Mouse (Mus musculus) adrenal gland, postnatal 4 days (tissue): ENCODE results near the gene Elmo1. TPM values are rescaled to one million over a fixed set of nuclear protein-coding genes. Genes with fewer than 3 reads are reported as not detected.

Experiments used
- DNase-seq, 2 experiments: peaks; one replicate each; pipeline ENCODE4 v3.0.0; 2021 to 2022; ENCODE audit warnings: low spot score in 2 of 2, mixed read lengths in 2 of 2
- total RNA-seq, 2 experiments: library from RNA; stranded (reverse); gene quantifications; 2 replicates each; pipeline ENCODE4 v1.2.3; 2021

The Elmo1 gene
- total RNA-seq, 2 experiments from 2014 or later, result 26.2 to 28.2 TPM

DNA sequence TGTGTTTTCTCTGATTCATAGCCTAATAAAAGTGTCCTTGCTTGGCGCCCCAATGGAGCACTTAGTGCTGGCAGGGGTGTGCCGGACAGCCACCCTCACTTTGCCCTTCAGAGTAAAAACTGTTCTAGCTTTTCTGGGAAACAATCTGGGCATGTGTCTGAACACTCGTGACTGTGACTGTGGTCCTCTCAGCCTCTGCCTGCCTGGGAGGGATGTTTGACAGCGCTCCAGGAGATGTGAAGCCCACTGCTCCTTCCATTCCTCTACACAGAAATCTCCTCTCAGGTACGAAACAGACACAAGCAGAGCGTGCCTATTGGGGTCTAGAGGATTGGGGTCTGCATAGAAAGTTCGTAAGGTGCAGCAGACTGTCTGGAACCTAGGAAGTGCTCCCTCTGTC, 28.5 kb downstream of the Elmo1 start:
- DNase-seq, result no peak

GRCm38 (mm10) chr13:20120723-20121122, 30.3 kb downstream of the Elmo1 start:
- no peak for DNase-seq

- no peak for DNase-seq
These were observed 31.1 kb downstream of the Elmo1 start for GRCm38 (mm10) chr13:20121385-20122043.

- no peak for DNase-seq
These were observed 33.6 kb downstream of the Elmo1 start for GRCm38 (mm10) chr13:20123975-20124374.

- no peak for DNase-seq
These were observed 34.6 kb downstream of the Elmo1 start for GRCm38 (mm10) chr13:20124965-20125364.

DNA sequence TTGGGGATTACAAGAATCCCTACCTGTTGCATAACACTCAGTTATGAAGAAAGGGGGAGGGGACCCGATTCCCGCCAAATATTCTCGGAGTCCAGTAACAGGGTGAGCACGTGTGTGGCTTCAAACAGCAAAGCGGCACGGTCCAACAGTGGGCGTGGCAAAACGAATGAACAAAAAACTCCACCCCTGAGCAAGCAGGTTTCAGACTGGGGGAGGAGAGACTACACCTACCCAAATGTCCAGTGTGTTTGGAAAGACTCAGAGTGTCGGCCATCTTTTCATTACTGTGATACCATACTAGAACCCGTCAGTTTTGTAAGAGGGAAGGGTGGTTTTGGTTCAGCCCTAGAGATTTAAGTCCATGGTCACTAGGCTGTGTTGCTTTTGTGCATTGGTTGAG, 35.4 kb downstream of the Elmo1 start:
- DNase-seq, result no peak

- no peak for DNase-seq
These were observed 37.2 kb downstream of the Elmo1 start for GRCm38 (mm10) chr13:20127553-20127952.

- DNase-seq, result no peak
These were observed 37.7 kb downstream of the Elmo1 start for GRCm38 (mm10) chr13:20128097-20128496.

DNA sequence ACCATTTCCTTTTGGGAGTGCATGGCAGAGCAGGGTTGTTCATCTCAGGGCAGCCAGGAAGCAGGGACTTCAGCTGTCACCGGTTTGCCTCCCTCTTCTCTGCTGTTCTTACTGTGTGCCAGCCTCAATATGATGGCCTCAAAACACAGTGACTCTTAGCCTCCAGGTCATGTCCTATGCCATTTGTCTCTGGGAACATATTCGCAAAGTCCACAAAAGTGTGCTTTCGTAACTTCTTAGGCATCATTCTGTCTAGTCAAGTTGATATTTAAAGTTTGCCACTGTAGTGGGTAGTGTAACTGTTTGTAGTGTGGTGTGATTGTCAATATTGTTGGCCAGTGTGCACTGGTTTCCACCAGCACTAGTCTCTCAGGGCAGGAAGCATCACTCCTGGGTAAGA, 40.3 kb downstream of the Elmo1 start:
- no peak for DNase-seq

DNA sequence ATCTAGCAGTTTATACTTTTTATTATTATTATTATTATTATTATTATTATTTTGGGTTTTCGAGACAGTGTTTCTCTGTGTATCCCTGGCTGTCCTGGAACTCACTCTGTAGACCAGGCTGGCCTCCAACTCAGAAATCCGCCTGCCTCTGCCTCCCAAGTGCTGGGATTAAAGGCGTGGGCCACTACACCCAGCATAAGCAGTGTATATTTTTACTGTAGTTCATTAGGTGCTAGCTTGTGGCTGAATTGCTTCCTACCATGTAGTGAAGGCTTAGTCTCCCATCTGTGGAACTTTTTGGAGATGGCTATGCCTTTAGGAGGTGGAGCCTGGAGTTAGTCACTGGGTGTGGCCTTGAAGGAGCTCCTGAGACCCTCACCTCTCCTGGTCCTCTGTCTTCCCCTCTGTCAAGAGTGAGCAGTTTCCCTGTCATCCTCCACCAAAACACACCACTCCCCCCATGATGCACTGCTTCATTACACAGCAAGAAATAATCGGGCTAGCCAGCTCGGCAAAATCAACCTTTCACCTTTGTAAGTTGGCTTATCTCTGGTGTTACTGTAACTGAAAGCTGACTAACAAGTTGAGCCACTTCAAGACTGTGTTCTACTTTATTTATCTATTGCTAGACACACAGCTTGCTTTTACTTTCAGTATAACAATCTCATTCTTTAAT, 41.1 kb downstream of the Elmo1 start:
- no peak for DNase-seq

- no peak for DNase-seq
These were observed 41.6 kb downstream of the Elmo1 start for GRCm38 (mm10) chr13:20131998-20132371.

- DNase-seq, result no peak
These were observed 43.4 kb downstream of the Elmo1 start for GRCm38 (mm10) chr13:20133602-20134394.

GRCm38 (mm10) chr13:20134395-20135225, 44.2 kb downstream of the Elmo1 start:
- no peak for DNase-seq

- no peak for DNase-seq
These were observed 46.4 kb downstream of the Elmo1 start for GRCm38 (mm10) chr13:20136753-20137152.

GRCm38 (mm10) chr13:20138466-20138865, 48.1 kb downstream of the Elmo1 start:
- DNase-seq, result no peak

DNA sequence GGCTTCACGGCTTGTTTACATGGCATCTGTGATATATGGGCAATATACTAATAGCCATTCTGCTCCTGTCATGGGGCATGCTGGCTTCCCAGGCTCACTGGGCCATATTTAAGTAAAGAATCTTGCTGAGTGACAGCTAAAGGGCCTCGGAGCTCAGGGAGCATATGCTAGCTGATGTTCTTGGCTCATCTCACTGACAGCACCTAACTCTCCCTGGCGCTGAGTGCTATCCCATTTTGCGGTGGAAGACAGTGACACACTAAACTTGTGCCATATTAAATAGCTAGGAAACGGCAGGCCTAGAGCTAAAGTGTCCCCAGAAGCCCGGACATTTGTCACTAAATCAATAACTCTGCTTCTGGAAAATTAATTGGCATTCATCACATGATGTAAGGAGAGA, 48.7 kb downstream of the Elmo1 start:
- DNase-seq, result no peak

DNA sequence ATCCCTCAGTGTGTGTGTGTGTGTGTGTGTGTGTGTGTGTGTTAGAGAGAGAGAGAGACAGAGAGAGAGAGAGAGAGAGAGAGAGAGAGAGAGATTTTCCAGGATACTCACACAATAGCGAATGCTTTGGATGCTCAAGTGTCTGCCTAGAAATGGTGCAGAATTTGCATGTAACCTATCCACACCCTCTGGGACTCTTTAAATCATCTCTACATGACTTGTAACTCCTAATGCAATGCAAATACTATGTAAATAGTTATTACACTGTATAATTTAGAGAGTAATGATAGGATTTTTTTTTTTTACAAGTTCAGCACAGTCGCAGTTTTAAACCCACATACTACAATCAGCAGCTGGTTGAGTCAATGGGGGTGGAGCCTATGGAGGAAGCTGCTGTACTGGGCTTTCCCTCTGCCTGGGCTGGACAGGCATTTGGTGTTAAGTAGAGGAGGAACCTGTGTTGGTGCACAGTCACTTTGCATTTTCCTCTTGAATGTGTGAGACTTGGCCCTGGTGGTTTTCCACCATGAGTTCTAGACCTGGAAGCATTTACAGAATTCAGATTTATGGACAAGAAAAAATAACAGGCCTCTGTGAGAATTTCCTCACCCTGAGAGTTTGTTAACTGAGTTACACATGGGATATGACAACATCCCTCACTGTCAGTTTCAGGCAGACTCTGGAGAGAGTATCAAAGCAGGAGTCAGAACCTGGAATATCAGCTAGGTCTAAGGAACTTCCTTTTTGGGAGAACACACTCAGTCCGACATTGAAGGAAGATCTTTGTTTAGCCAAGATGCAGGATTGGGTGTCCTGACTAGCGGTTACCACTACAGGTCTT, 49.6 kb downstream of the Elmo1 start:
- no peak for DNase-seq

DNA sequence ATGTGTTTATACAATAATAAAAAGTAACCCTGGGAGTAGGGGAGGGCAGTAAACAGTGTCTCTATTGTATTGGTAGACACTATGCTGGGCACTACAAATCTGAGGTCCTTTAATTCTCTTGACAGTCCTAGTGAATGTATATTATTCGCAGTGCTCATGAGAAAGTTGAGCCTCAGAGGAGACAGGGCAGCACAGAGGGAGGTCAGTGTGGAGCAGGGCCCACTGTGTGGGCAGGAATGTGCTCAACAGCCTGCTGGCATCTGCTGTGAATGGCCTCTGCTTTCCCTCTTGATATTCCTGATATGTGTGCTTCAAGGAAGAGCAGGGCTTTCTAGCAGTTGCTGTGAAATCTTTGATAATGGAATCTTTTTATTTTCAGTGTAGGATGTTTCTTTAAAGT, 52.2 kb downstream of the Elmo1 start:
- no peak for DNase-seq

DNA sequence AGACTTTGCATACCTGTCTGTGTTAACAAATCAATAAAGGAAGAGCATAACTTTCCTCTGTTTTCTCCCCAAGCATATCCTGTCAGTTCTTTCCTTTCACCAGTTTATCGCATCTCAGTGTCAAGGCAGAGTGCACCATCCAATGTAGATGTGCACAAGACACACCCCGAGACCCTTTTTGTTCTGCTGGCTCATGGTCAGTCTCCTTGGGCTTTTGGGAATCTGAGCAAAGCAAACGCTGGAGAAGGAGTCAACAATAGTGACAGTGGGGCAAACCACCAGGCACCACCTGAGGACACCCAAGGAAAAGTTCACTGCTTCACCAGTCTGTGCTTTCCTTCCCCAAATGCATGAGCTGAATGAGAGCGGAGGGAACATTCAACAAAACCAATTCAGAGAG, 56.5 kb downstream of the Elmo1 start:
- DNase-seq, result no peak

- no peak for DNase-seq
These were observed 57.3 kb downstream of the Elmo1 start for GRCm38 (mm10) chr13:20147736-20148135.
